Mouse (Mus musculus) heart, embryonic 12.5 days (tissue): ENCODE measurements around the gene Tff2. TPM values are rescaled to one million over a fixed set of nuclear protein-coding genes. Genes with fewer than 3 reads are reported as not detected.

Experiments
- ATAC-seq: fragments of 200-750 bp; cut with Nextera tagmentation; 2 replicates; pipeline ENCODE4 v1.8.0; 2017; ENCODE audit warnings: moderate TSS enrichment, moderate library complexity; ENCODE audit not compliant: insufficient number of reproducible peaks, low FRiP score
- H3K27ac ChIP-seq: fragments of 300-500 bp; sonication (generic); 2 replicates; pipeline ENCODE4 v1.5.1; 2016; ENCODE audit warnings: mild to moderate bottlenecking, moderate library complexity; ENCODE audit not compliant: poor library complexity, severe bottlenecking
- H3K27me3 ChIP-seq: fragments of 300-500 bp; sonication (generic); replicated peaks from 2 replicates; pipeline ENCODE4 v1.6.1; 2016; ENCODE audit warnings: mild to moderate bottlenecking, moderate library complexity
- H3K36me3 ChIP-seq: fragments of 300-500 bp; sonication (generic); 2 replicates; pipeline ENCODE4 v1.6.1; 2016; ENCODE audit warnings: mild to moderate bottlenecking, moderate library complexity
- H3K4me1 ChIP-seq: fragments of 300-500 bp; sonication (generic); replicated peaks from 2 replicates; pipeline ENCODE4 v1.6.1; 2016; ENCODE audit warnings: mild to moderate bottlenecking
- H3K4me2 ChIP-seq: fragments of 300-500 bp; sonication (generic); 2 replicates; pipeline ENCODE4 v1.6.1; 2016; ENCODE audit warnings: mild to moderate bottlenecking, moderate library complexity
- H3K4me3 ChIP-seq: fragments of 300-500 bp; sonication (generic); 2 replicates; pipeline ENCODE4 v1.5.1; 2016; ENCODE audit warnings: mild to moderate bottlenecking
- H3K9ac ChIP-seq: fragments of 300-500 bp; sonication (generic); 2 replicates; pipeline ENCODE4 v1.6.1; 2016; ENCODE audit warnings: mild to moderate bottlenecking, moderate library complexity
- H3K9me3 ChIP-seq: fragments of 300-500 bp; sonication (generic); replicated peaks from 2 replicates; pipeline ENCODE4 v1.6.1; 2016; ENCODE audit warnings: mild to moderate bottlenecking, moderate library complexity
- WGBS: fragments of 180-500 bp; shearing (Covaris S2); methylation state at CpG from one replicate; pipeline ENCODE4 v1.1.7; 2016; 5-methylcytosine and 5-hydroxymethylcytosine counted together
- polyA plus RNA-seq: library from polyadenylated mRNA; unstranded; fragments of >200 nt; fragmentation: Nextera tagmentation; extraction: Ambion mirVana; gene quantifications from 2 replicates; pipeline ENCODE4 v1.2.1, GENCODE M21; 2016

Tff2 gene
- polyA plus RNA-seq, 1 experiment from 2014 or later = not detected

- WGBS = 60% methylated on average over 6 of the region's 6 CpGs
These were observed 21.0 kb upstream of the Tff2 start, which contains the start of gene Tff1 for GRCm38 (mm10) chr17:31165127-31165526. Gene Tff1, minus strand, starts transcription at chr17:31165277.

DNA sequence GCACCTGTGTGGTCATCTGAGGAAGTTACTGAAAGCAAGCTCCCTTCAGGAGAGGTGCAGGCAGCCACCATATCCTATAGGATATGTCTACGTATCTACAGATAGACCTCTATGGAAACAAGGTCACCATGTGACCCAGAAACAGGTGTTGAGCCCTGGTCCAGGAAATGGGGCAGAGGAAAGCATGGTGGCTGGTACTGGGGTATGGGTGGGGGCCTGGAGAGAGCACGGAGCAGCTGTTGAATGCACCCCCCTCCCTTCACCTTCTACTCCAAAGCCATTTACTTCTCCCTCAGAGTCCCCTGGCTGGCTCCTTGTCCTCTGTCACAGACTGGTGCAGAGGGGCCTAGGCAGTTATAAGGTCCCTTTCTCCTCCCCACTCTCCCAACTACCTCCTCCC lies 19.7 kb upstream of the Tff2 start:
- Histone ChIP-seq H3K27me3 (0 out of 2 replicates have a peak, but pooled peaks cover 11% of the 10 kb centered on the region), H3K4me3 (no peak overlapping the region), H3K4me1 (no peaks in the 10 kb centered on the region), H3K27ac (no peak overlapping the region), H3K36me3 (no peaks in the 10 kb centered on the region), H3K4me2 (no peak overlapping the region), H3K9ac (no peak overlapping the region), H3K9me3 (peaks cover under 1% of the 10 kb centered on the region; the same call in 1 of the 2 replicates)
- 73% methylated on average over 2 of the region's 2 CpGs for WGBS
- ATAC-seq = no peak

More at GRCm38 (mm10) chr17:31165127-31165526, 21.0 kb upstream of the Tff2 start, which contains the start of gene Tff1:
- Histone ChIP-seq H3K27me3 (0 out of 2 replicates have a peak, but pooled peaks cover 11% of the 10 kb centered on the region), H3K4me2 (no peak within 1 kb of the TSS), H3K9me3 (no peaks in the 10 kb centered on the region), H3K9ac (no peak within 1 kb of the TSS), H3K4me3 (no peak within 1 kb of the TSS), H3K27ac (no peak within 1 kb of the TSS), H3K4me1 (no peaks in the 10 kb centered on the region), H3K36me3 (no peaks in the 10 kb centered on the region)
- ATAC-seq = no peak

DNA sequence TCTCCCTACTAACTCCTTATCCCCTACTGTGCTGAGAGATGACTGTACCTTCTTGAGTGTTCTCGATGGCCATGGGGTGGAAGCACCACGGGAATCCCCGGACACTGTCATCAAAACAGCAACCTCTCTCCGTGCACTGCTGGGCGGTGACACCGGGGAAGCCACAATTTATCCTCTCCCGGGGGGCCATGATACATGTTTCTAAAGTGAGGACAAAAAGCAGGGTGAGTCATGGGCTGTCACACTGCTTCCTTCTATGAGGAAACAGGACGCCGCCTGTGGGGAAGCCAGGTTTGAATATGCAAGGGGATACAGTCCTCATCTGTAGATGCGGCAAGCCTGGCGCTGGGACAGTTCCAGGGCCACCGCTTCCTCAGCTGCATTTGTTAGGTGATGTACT lies 18.5 kb upstream of the Tff2 start:
- peaks cover 7% of the 10 kb centered on the region; the same call in 1 of the 2 replicates for H3K9me3 ChIP-seq
- H3K4me3 ChIP-seq = no peak overlapping the region
- WGBS = 75% methylated on average over 12 of the region's 12 CpGs
- H3K27ac ChIP-seq = no peak overlapping the region
- H3K4me2 ChIP-seq = no peak overlapping the region
- no peaks in the 10 kb centered on the region for H3K36me3 ChIP-seq
- no peak for ATAC-seq
- no peaks in the 10 kb centered on the region for H3K4me1 ChIP-seq
- no peak overlapping the region for H3K9ac ChIP-seq
- H3K27me3 ChIP-seq = 0 out of 2 replicates have a peak, but pooled peaks cover 11% of the 10 kb centered on the region

- no peak overlapping the region for H3K4me2 ChIP-seq
- ATAC-seq = no peak
- 80% methylated on average over 4 of the region's 4 CpGs for WGBS
- 0 out of 2 replicates have a peak, but pooled peaks cover 8% of the 10 kb centered on the region for H3K27me3 ChIP-seq
- H3K27ac ChIP-seq = no peak overlapping the region
- no peaks in the 10 kb centered on the region for H3K4me1 ChIP-seq
- no peaks in the 10 kb centered on the region for H3K36me3 ChIP-seq
- H3K9me3 ChIP-seq = peaks cover 7% of the 10 kb centered on the region; the same call in 1 of the 2 replicates
- no peak overlapping the region for H3K9ac ChIP-seq
- no peak overlapping the region for H3K4me3 ChIP-seq
These were observed 16.2 kb upstream of the Tff2 start for GRCm38 (mm10) chr17:31160291-31160690.

GRCm38 (mm10) chr17:31157921-31158320 lies 13.8 kb upstream of the Tff2 start:
- Histone ChIP-seq H3K9ac (no peak overlapping the region), H3K36me3 (no peaks in the 10 kb centered on the region), H3K27ac (no peak overlapping the region), H3K4me3 (no peak overlapping the region), H3K4me2 (no peak overlapping the region), H3K4me1 (0 out of 2 replicates have a peak, but pooled peaks cover 6% of the 10 kb centered on the region), H3K9me3 (peaks cover 7% of the 10 kb centered on the region; the same call in 1 of the 2 replicates), H3K27me3 (no peaks in the 10 kb centered on the region)
- ATAC-seq = no peak
- WGBS = 74% methylated on average over 6 of the region's 6 CpGs

- 0 out of 2 replicates have a peak, but pooled peaks cover 6% of the 10 kb centered on the region for H3K4me1 ChIP-seq
- WGBS = 52% methylated on average over 8 of the region's 8 CpGs
- H3K36me3 ChIP-seq = no peaks in the 10 kb centered on the region
- no peak overlapping the region for H3K4me2 ChIP-seq
- no peak overlapping the region for H3K27ac ChIP-seq
- H3K9me3 ChIP-seq = peaks cover 6% of the 10 kb centered on the region; the same call in 1 of the 2 replicates
- 0 out of 2 replicates have a peak, but pooled peaks cover 4% of the 10 kb centered on the region for H3K27me3 ChIP-seq
- H3K9ac ChIP-seq = no peak overlapping the region
- H3K4me3 ChIP-seq = no peak overlapping the region
- ATAC-seq = 0 out of 2 replicates have a peak, but pooled peaks have one; percentile 18
These were observed 9.7 kb upstream of the Tff2 start for GRCm38 (mm10) chr17:31153785-31154184.

DNA sequence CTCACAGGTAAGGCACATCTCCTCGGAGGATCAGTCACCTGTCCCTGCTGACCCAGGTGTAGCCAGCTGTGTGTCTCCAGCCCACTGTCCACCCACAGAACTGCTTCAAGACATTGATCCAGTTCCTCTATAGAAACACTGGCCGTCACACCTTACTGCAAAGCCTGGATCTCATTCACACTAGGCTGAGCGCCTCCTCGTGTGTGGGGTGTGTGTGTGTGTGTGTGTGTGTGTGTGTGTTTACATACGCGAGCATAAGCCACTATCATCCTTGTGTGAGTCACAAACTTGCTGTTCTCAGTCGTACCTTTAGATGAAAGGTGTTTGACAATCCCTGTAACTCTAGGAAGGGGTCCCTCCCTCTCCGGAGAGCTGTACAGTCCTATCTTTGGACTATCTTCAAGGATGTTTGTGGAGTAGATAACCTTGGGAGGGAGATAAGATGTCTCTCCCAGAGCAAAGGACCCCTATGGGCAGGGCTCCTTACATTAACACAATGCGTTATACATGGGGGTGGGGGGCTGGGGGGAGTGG lies 9.0 kb upstream of the Tff2 start:
- H3K9ac ChIP-seq = no peak overlapping the region
- H3K9me3 ChIP-seq = 0 out of 2 replicates have a peak, but pooled peaks cover 4% of the 10 kb centered on the region
- 0 out of 2 replicates have a peak, but pooled peaks cover 6% of the 10 kb centered on the region for H3K4me1 ChIP-seq
- H3K4me3 ChIP-seq = no peak overlapping the region
- 54% methylated on average over 9 of the region's 9 CpGs for WGBS
- no peak overlapping the region for H3K27ac ChIP-seq
- no peak for ATAC-seq
- no peak overlapping the region for H3K4me2 ChIP-seq
- no peaks in the 10 kb centered on the region for H3K36me3 ChIP-seq
- 0 out of 2 replicates have a peak, but pooled peaks cover 4% of the 10 kb centered on the region for H3K27me3 ChIP-seq

GRCm38 (mm10) chr17:31152512-31152911 lies 8.4 kb upstream of the Tff2 start:
- 0 out of 2 replicates have a peak, but pooled peaks cover 4% of the 10 kb centered on the region for H3K27me3 ChIP-seq
- 61% methylated on average over 5 of the region's 5 CpGs for WGBS
- ATAC-seq = no peak
- no peaks in the 10 kb centered on the region for H3K36me3 ChIP-seq
- no peak overlapping the region for H3K27ac ChIP-seq
- 0 out of 2 replicates have a peak, but pooled peaks cover 4% of the 10 kb centered on the region for H3K9me3 ChIP-seq
- H3K4me3 ChIP-seq = no peak overlapping the region
- H3K9ac ChIP-seq = no peak overlapping the region
- H3K4me2 ChIP-seq = no peak overlapping the region
- 0 out of 2 replicates have a peak, but pooled peaks cover 6% of the 10 kb centered on the region for H3K4me1 ChIP-seq

GRCm38 (mm10) chr17:31145998-31146397 lies 1.9 kb upstream of the Tff2 start:
- H3K4me3 ChIP-seq = no peak overlapping the region
- no peak overlapping the region for H3K9ac ChIP-seq
- H3K27ac ChIP-seq = no peak overlapping the region
- no peak overlapping the region for H3K4me2 ChIP-seq
- no peak for ATAC-seq
- WGBS = 77% methylated on average over 9 of the region's 9 CpGs
- H3K36me3 ChIP-seq = no peaks in the 10 kb centered on the region
- no peaks in the 10 kb centered on the region for H3K4me1 ChIP-seq
- peaks cover 11% of the 10 kb centered on the region; the same call in 1 of the 2 replicates for H3K9me3 ChIP-seq
- H3K27me3 ChIP-seq = peaks cover 7% of the 10 kb centered on the region; the same call in 1 of the 2 replicates

DNA sequence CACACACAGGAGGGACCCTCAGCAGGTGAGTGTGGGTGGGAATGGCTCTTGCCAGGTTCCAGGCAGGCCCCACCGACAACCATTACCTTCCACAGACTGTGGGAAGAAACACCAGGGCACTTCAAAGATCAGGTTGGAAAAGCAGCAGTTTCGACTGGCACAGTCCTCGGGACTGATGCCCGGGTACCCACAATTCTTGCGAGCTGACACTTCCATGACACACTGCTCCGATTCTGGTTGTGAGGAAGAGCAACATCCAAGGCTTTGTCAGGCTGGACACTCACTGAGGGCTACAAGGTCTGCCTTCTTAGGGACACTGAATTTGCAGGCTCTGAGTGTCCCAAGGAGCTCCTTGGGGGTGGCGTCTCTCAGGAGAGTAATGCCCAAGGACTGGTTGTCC lies 2.0 kb downstream of the Tff2 start:
- 86% methylated on average over 7 of the region's 7 CpGs for WGBS
- Histone ChIP-seq H3K4me3 (no peak overlapping the region), H3K4me1 (no peaks in the 10 kb centered on the region), H3K9ac (no peak overlapping the region), H3K27me3 (peaks cover 7% of the 10 kb centered on the region; the same call in 1 of the 2 replicates), H3K27ac (no peak overlapping the region), H3K9me3 (peaks cover 7% of the 10 kb centered on the region; the same call in 1 of the 2 replicates), H3K4me2 (no peak overlapping the region), H3K36me3 (no peaks in the 10 kb centered on the region)
- ATAC-seq = no peak

DNA sequence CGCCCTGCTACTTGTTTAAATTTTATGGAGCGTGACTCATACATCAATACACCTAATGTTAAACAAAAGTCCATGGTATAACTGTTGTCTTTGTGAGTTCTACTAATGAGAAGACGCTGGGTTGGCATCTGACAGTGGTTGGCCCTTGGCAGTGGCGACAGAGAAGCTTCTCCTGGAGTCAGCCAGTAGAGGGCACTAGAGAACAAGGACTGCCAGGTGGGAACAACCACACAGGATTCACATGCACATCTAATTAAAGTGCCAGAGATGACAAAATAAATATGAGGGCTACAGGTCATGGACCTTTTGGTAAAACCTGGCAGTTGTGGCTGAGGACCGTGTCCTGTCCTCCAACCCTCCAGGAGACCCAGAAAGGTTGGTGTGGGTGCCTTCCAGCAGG lies 5.7 kb downstream of the Tff2 start:
- Histone ChIP-seq H3K9me3 (no peaks in the 10 kb centered on the region), H3K4me3 (no peak overlapping the region), H3K4me2 (no peak overlapping the region), H3K4me1 (no peaks in the 10 kb centered on the region), H3K27ac (no peak overlapping the region), H3K9ac (no peak overlapping the region), H3K27me3 (peaks cover 4% of the 10 kb centered on the region; the same call in 1 of the 2 replicates), H3K36me3 (no peaks in the 10 kb centered on the region)
- 18% methylated on average over 5 of the region's 5 CpGs for WGBS
- no peak for ATAC-seq
